Mouse (Mus musculus) gastrocnemius, adult 8-10 months (tissue): ENCODE measurements around the gene Cldn14. TPM values are rescaled to one million over a fixed set of nuclear protein-coding genes. Genes with fewer than 3 reads are reported as not detected.
A peak's percentile ranks its signal among the peaks of the same experiment; 100 is the strongest.
"Not testable (repeated sequence)": the region's sequence is repeated elsewhere in the genome, so short reads cannot be mapped to it uniquely, and the experiment has no call there.

Experiments
- DNase-seq, 2 experiments: peaks; one replicate each; pipeline ENCODE4 v3.0.0; 2022; ENCODE audit warnings: low spot score in 2 of 2
- total RNA-seq, 4 experiments: library from RNA; stranded (reverse); gene quantifications; 2 replicates each; pipeline ENCODE4 v1.2.4; 2022

The Cldn14 gene
- not detected for total RNA-seq

- no peak for DNase-seq
Measured at GRCm38 (mm10) chr16:94008737-94009136, at the start of gene Cldn14. TSS of gene Cldn14 (minus strand) at chr16:94008837.

- no peak for DNase-seq
Measured at GRCm38 (mm10) chr16:94055576-94055975, 46.9 kb upstream of the Cldn14 start.

GRCm38 (mm10) chr16:94055176-94055575 is 46.5 kb upstream of the Cldn14 start:
- DNase-seq = no peak

- no peak for DNase-seq
Measured at GRCm38 (mm10) chr16:94050368-94050767, 41.7 kb upstream of the Cldn14 start.

- DNase-seq = no peak
Measured at GRCm38 (mm10) chr16:94044996-94045395, 36.4 kb upstream of the Cldn14 start.

- DNase-seq = no peak
Measured at GRCm38 (mm10) chr16:94043797-94044196, 35.2 kb upstream of the Cldn14 start.

GRCm38 (mm10) chr16:94041065-94041712 is 32.6 kb upstream of the Cldn14 start:
- DNase-seq = no peak

GRCm38 (mm10) chr16:94040485-94040884 is 31.8 kb upstream of the Cldn14 start:
- DNase-seq = no peak

GRCm38 (mm10) chr16:94038986-94039341 is 30.3 kb upstream of the Cldn14 start:
- no peak for DNase-seq

- peak; percentile 10 to 15 for DNase-seq
Measured at GRCm38 (mm10) chr16:94038272-94038985, 29.8 kb upstream of the Cldn14 start.

- no peak for DNase-seq
Measured at GRCm38 (mm10) chr16:94037280-94037679, 28.6 kb upstream of the Cldn14 start.

- no peak for DNase-seq
Measured at GRCm38 (mm10) chr16:94034152-94034551, 25.5 kb upstream of the Cldn14 start.

GRCm38 (mm10) chr16:94032270-94032669 is 23.6 kb upstream of the Cldn14 start:
- DNase-seq = no peak

- DNase-seq = no peak
Measured at GRCm38 (mm10) chr16:94023352-94024280, 15.0 kb upstream of the Cldn14 start.

GRCm38 (mm10) chr16:94019725-94020124 is 11.1 kb upstream of the Cldn14 start:
- not testable (repeated sequence) for DNase-seq

GRCm38 (mm10) chr16:94017953-94018352 is 9.3 kb upstream of the Cldn14 start:
- DNase-seq = no peak

- DNase-seq = no peak
Measured at GRCm38 (mm10) chr16:94014489-94015096, 6.0 kb upstream of the Cldn14 start.

GRCm38 (mm10) chr16:94013328-94014086 is 4.9 kb upstream of the Cldn14 start:
- DNase-seq = not testable (repeated sequence)

GRCm38 (mm10) chr16:94011224-94011623 is 2.6 kb upstream of the Cldn14 start:
- DNase-seq = no peak

- no peak for DNase-seq
Measured at GRCm38 (mm10) chr16:94010633-94011032, 2.0 kb upstream of the Cldn14 start.

GRCm38 (mm10) chr16:94010156-94010555 is 1.5 kb upstream of the Cldn14 start:
- DNase-seq = no peak
